ENCODE assay signal across 20 mouse cellular contexts in genomic region chr6:87085026-87085425, GRCm38 (mm10). TPM values are rescaled to one million over a fixed set of nuclear protein-coding genes. Genes with fewer than 3 reads are reported as not detected.
A peak's percentile ranks its signal among the peaks of the same experiment; 100 is the strongest.
DNase-seq lines count a peak whose midpoint lies in the region; ATAC-seq and TF ChIP-seq lines count a peak whose summit lies in the region.
"Had no signal": no experiment of that assay in that cellular context is flagged by ENCODE, and none has a peak within 500 bp of the region (broad histone marks: within the 10 kb centered on the region; RNA-seq: fewer than 3 reads in every experiment).

No protein-coding gene starts in this region.

- no peaks in the 10 kb centered on the region for H3K9me3 ChIP-seq in lung, postnatal 0 days (ENCODE audit: low read length)
- H3K9me3 ChIP-seq in liver, embryonic 13.5 days (replicated peaks): no peaks in the 10 kb centered on the region
- no peaks in the 10 kb centered on the region for H3K9me3 ChIP-seq in midbrain, embryonic 11.5 days (ENCODE audit: control insufficient read depth, low read length)
- H3K9me3 ChIP-seq: limb, embryonic 15.5 days; megakaryocyte, embryonic 14.5 days; neural tube, embryonic 13.5 days; stomach, embryonic 15.5 days had no signal

- H3K27me3 ChIP-seq in lung, postnatal 0 days (replicated peaks; ENCODE audit: insufficient read depth, low read length): no peaks in the 10 kb centered on the region
- no peaks in the 10 kb centered on the region for H3K27me3 ChIP-seq in liver, embryonic 13.5 days
- no peaks in the 10 kb centered on the region for H3K27me3 ChIP-seq in midbrain, embryonic 11.5 days (ENCODE audit: control insufficient read depth, insufficient read depth, low read length)
- H3K27me3 ChIP-seq: limb, embryonic 15.5 days; megakaryocyte, embryonic 14.5 days; neural tube, embryonic 13.5 days; stomach, embryonic 15.5 days had no signal

- no peak for ATAC-seq in lung, postnatal 0 days
- ATAC-seq in common myeloid progenitor, adult 5-6 weeks (replicated peaks; ENCODE audit: low read depth, poor library complexity, severe bottlenecking): peak; percentile 99
- ATAC-seq in liver, embryonic 13.5 days (ENCODE audit: low read depth): peak; percentile 87
- peak; percentile 99 for ATAC-seq in megakaryocyte-erythroid progenitor cell, adult 5-6 weeks (replicated peaks; ENCODE audit: low FRiP score, low TSS enrichment, poor library complexity, severe bottlenecking)
- no peak for ATAC-seq in midbrain, embryonic 11.5 days (ENCODE audit: low FRiP score)
- ATAC-seq: forebrain, embryonic 14.5 days; hindbrain, postnatal 0 days had no signal

- no peak overlapping the region for H3K27ac ChIP-seq in lung, postnatal 0 days (ENCODE audit: low read length)
- H3K27ac ChIP-seq in liver, embryonic 13.5 days: 0 out of 2 replicates have a peak overlapping the region, but pooled peaks have one; percentile 20
- no peak overlapping the region for H3K27ac ChIP-seq in midbrain, embryonic 11.5 days (ENCODE audit: low read depth, low read length)
- H3K27ac ChIP-seq: hindbrain, postnatal 0 days; limb, embryonic 15.5 days; neural tube, embryonic 13.5 days; stomach, embryonic 15.5 days had no signal

- WGBS in lung, postnatal 0 days: 59% methylated on average over 6 of the region's 6 CpGs
- 10% methylated on average over 6 of the region's 6 CpGs for WGBS in liver, embryonic 13.5 days (ENCODE audit: insufficient replicate concordance)
- WGBS in midbrain, embryonic 11.5 days: 91% methylated on average over 6 of the region's 6 CpGs

- no peak overlapping the region for H3K4me2 ChIP-seq in lung, postnatal 0 days (replicated peaks; ENCODE audit: low read depth, low read length)
- H3K4me2 ChIP-seq in liver, embryonic 13.5 days: no peak overlapping the region
- no peak overlapping the region for H3K4me2 ChIP-seq in midbrain, embryonic 11.5 days
- H3K4me2 ChIP-seq: limb, embryonic 15.5 days; neural tube, embryonic 13.5 days; stomach, embryonic 15.5 days had no signal

- H3K9ac ChIP-seq in lung, postnatal 0 days (replicated peaks; ENCODE audit: low read depth): no peak overlapping the region
- H3K9ac ChIP-seq in liver, embryonic 13.5 days: no peak overlapping the region
- no peak overlapping the region for H3K9ac ChIP-seq in midbrain, embryonic 11.5 days (ENCODE audit: low read length)
- H3K9ac ChIP-seq: limb, embryonic 15.5 days; neural tube, embryonic 13.5 days; stomach, embryonic 15.5 days had no signal

- no peak overlapping the region for H3K4me3 ChIP-seq in lung, postnatal 0 days (ENCODE audit: low read depth, low read length)
- no peak overlapping the region for H3K4me3 ChIP-seq in liver, embryonic 13.5 days (replicated peaks)
- H3K4me3 ChIP-seq in midbrain, embryonic 11.5 days (ENCODE audit: low read depth, low read length): no peak overlapping the region
- H3K4me3 ChIP-seq: limb, embryonic 15.5 days; megakaryocyte, embryonic 14.5 days; neural tube, embryonic 13.5 days; stomach, embryonic 15.5 days had no signal

- H3K36me3 ChIP-seq in lung, postnatal 0 days (ENCODE audit: insufficient read depth, low read length): peaks cover 54% of the 10 kb centered on the region
- H3K36me3 ChIP-seq in liver, embryonic 13.5 days: peaks cover 70% of the 10 kb centered on the region
- peaks cover 6% of the 10 kb centered on the region for H3K36me3 ChIP-seq in midbrain, embryonic 11.5 days (ENCODE audit: control insufficient read depth, insufficient read depth, low read length)

- peak; percentile 30 for DNase-seq in lung, postnatal 0 days (ENCODE audit: low spot score)
- DNase-seq in lung, postnatal 10 days: no peak
- DNase-seq in liver, embryonic 13.5 days: peak; percentile 60
- DNase-seq in midbrain, embryonic 11.5 days (ENCODE audit: low spot score, missing footprints): no peak
- DNase-seq in cerebellum, postnatal 10 days: no peak
- DNase-seq in gastrocnemius, adult 8-10 months (ENCODE audit: low spot score in 2 of 2): no peak
- DNase-seq: adrenal gland, postnatal 36 days; cerebellum, postnatal 14 days; heart, postnatal 10 days; layer of hippocampus, postnatal 36 days; right cerebral cortex, postnatal 14 days had no signal

- TF ChIP-seq EP300 in lung, postnatal 0 days (IDR thresholded peaks at IDR 0.05): no peak

- TF ChIP-seq CTCF in lung, postnatal 0 days (IDR thresholded peaks at IDR 0.05): no peak

- no peaks in the 10 kb centered on the region for H3K4me1 ChIP-seq in lung, postnatal 0 days (ENCODE audit: insufficient read depth, low read depth, low read length)
- H3K4me1 ChIP-seq in liver, embryonic 13.5 days (replicated peaks): peaks cover 22% of the 10 kb centered on the region
- H3K4me1 ChIP-seq in midbrain, embryonic 11.5 days (ENCODE audit: control insufficient read depth, insufficient read depth, low read length): no peaks in the 10 kb centered on the region
- H3K4me1 ChIP-seq: limb, embryonic 15.5 days; neural tube, embryonic 13.5 days; stomach, embryonic 15.5 days had no signal

RNA-seq across cellular contexts. Expression of gene D6Ertd527e, which starts 19.5 kb away (rescaled TPM):
- polyA plus RNA-seq in lung, postnatal 0 days (2015; fragmentation: Nextera tagmentation; extraction: Ambion mirVana): 0.30 and 0.33 TPM in 2 replicates
- not detected in 2 replicates for total RNA-seq in common myeloid progenitor, adult 5-6 weeks (2017)
- polyA plus RNA-seq in liver, embryonic 13.5 days (2015; fragmentation: Nextera tagmentation; extraction: Ambion mirVana): 0.12 TPM in 1 of 2 replicates, not detected in the other
- not detected in 2 replicates for total RNA-seq in megakaryocyte-erythroid progenitor cell, adult 5-6 weeks (2014; fragmentation: Nextera tagmentation)
- not detected in 2 replicates for total RNA-seq in megakaryocyte-erythroid progenitor cell, adult 5-6 weeks (2017)
- polyA plus RNA-seq in midbrain, embryonic 11.5 days (2014; fragmentation: Nextera tagmentation; extraction: Ambion mirVana): 0.19 TPM in 1 of 2 replicates, not detected in the other
- total RNA-seq in gastrocnemius, adult 8-10 months (2022): not detected
- total RNA-seq: adrenal gland, postnatal 36 days; heart, postnatal 10 days; layer of hippocampus, postnatal 36 days; left cerebral cortex, postnatal 25 days had no signal
- polyA plus RNA-seq: forebrain, embryonic 14.5 days had no signal

RNA-seq across cellular contexts. Expression of gene Gfpt1, which starts 42.4 kb away (rescaled TPM):
- polyA plus RNA-seq in lung, postnatal 0 days (2015; fragmentation: Nextera tagmentation; extraction: Ambion mirVana): 10.8 and 11.5 TPM in 2 replicates
- 28.0 and 35.8 TPM in 2 replicates for total RNA-seq in common myeloid progenitor, adult 5-6 weeks (2017)
- 7.7 and 8.9 TPM in 2 replicates for polyA plus RNA-seq in liver, embryonic 13.5 days (2015; fragmentation: Nextera tagmentation; extraction: Ambion mirVana)
- total RNA-seq in megakaryocyte-erythroid progenitor cell, adult 5-6 weeks (2014; fragmentation: Nextera tagmentation): 32.0 and 46.2 TPM in 2 replicates
- 34.4 and 40.3 TPM in 2 replicates for total RNA-seq in megakaryocyte-erythroid progenitor cell, adult 5-6 weeks (2017)
- polyA plus RNA-seq in midbrain, embryonic 11.5 days (2014; fragmentation: Nextera tagmentation; extraction: Ambion mirVana): 14.1 and 14.2 TPM in 2 replicates
- total RNA-seq in gastrocnemius, adult 8-10 months (2022): 10 to 100 TPM; 33.2 to 37.1 (median 35.4) TPM

Comparison
In these comparisons a context has a peak if more than half of its experiments do, and no peak if none do; other contexts are left out.
1. DNase-seq: peak in lung, postnatal 0 days (single experiment) and liver, embryonic 13.5 days (single experiment); none in lung, postnatal 10 days (single experiment), midbrain, embryonic 11.5 days (single experiment), cerebellum, postnatal 10 days (0 of 2) and gastrocnemius, adult 8-10 months (0 of 2).
2. ATAC-seq: peak in common myeloid progenitor, adult 5-6 weeks (single experiment), liver, embryonic 13.5 days (single experiment) and megakaryocyte-erythroid progenitor cell, adult 5-6 weeks (single experiment); none in lung, postnatal 0 days (single experiment) and midbrain, embryonic 11.5 days (single experiment).